Mouse (Mus musculus) bone marrow, adult 2 months (tissue): ENCODE measurements around the gene Vpreb2.
"Not testable (repeated sequence)": the region's sequence is repeated elsewhere in the genome, so short reads cannot be mapped to it uniquely, and the experiment has no call there.

Experiments
- CTCF ChIP-seq: fragments of 200-500 bp; IDR thresholded peaks from 2 replicates; pipeline ENCODE4 v1.5.1; 2011; ENCODE audit warnings: low read length, control low read depth; ENCODE audit not compliant: control insufficient read depth, insufficient read depth
- POLR2A ChIP-seq: fragments of 200-500 bp; IDR thresholded peaks from 2 replicates; pipeline ENCODE4 v1.6.1; 2011; ENCODE audit warnings: low read depth, mild to moderate bottlenecking, control low read depth, low read length, borderline replicate concordance; ENCODE audit not compliant: control insufficient read depth

- not testable (repeated sequence) for TF ChIP-seq CTCF, POLR2A
Observed at GRCm38 (mm10) chr16:18016482-18016881, 36.3 kb downstream of the Vpreb2 start.
